ENCODE assay signal across 23 mouse cellular contexts in genomic region chr10:61179927-61180326, GRCm38 (mm10). TPM values are rescaled to one million over a fixed set of nuclear protein-coding genes. Genes with fewer than 3 reads are reported as not detected.
"Had no signal": no experiment of that assay in that cellular context is flagged by ENCODE, and none has a peak within 500 bp of the region (broad histone marks: within the 10 kb centered on the region; RNA-seq: fewer than 3 reads in every experiment).

No protein-coding gene starts in this region.

- H3K27ac ChIP-seq: kidney, embryonic 15.5 days; left cerebral cortex, adult 2 months; limb, embryonic 10.5 days; limb, embryonic 13.5 days; liver, embryonic 12.5 days; liver, embryonic 15.5 days; neural tube, embryonic 13.5 days; stomach, embryonic 15.5 days had no signal

- DNase-seq: kidney, adult 2 months; kidney, postnatal 10 days; kidney, postnatal 36 days; layer of hippocampus, postnatal 36 days; liver; lung, adult 18-20 months; lung, postnatal 4 days; midbrain, embryonic 14.5 days; retina, postnatal 1 day; right cerebral cortex, postnatal 25 days; spleen, adult 18-20 months; thymus, postnatal 25 days had no signal

- H3K9me3 ChIP-seq: kidney, embryonic 15.5 days; limb, embryonic 10.5 days; limb, embryonic 13.5 days; liver, embryonic 12.5 days; liver, embryonic 15.5 days; neural tube, embryonic 13.5 days; stomach, embryonic 15.5 days had no signal

- ATAC-seq: intestine, postnatal 0 days; liver, embryonic 12.5 days had no signal

- H3K4me2 ChIP-seq: kidney, embryonic 15.5 days; limb, embryonic 13.5 days; liver, embryonic 12.5 days; liver, embryonic 15.5 days; midbrain, embryonic 11.5 days; neural tube, embryonic 13.5 days; stomach, embryonic 15.5 days had no signal

- H3K4me3 ChIP-seq: kidney, embryonic 15.5 days; left cerebral cortex, adult 2 months; limb, embryonic 10.5 days; limb, embryonic 13.5 days; liver, embryonic 12.5 days; liver, embryonic 15.5 days; myocyte; neural tube, embryonic 13.5 days; stomach, embryonic 15.5 days had no signal

- H3K36me3 ChIP-seq: kidney, embryonic 15.5 days; limb, embryonic 10.5 days; limb, embryonic 13.5 days; liver, embryonic 12.5 days; liver, embryonic 15.5 days; neural tube, embryonic 13.5 days; stomach, embryonic 15.5 days had no signal

- H3K4me1 ChIP-seq: liver, embryonic 12.5 days; liver, embryonic 15.5 days had no signal

- H3K9ac ChIP-seq: kidney, embryonic 15.5 days; limb, embryonic 13.5 days; liver, embryonic 12.5 days; liver, embryonic 15.5 days; neural tube, embryonic 13.5 days; stomach, embryonic 15.5 days had no signal

RNA-seq across cellular contexts. Expression of gene Tbata, which starts 8.2 kb away (rescaled TPM):
- polyA plus RNA-seq: intestine, postnatal 0 days; limb, embryonic 10.5 days; limb, embryonic 13.5 days; liver, embryonic 12.5 days; liver, embryonic 15.5 days; midbrain, embryonic 11.5 days; midbrain, embryonic 14.5 days; myocyte; stomach, embryonic 15.5 days had no signal
